Mouse (Mus musculus): ENCODE data around the gene Gm1604a.
"Not testable (repeated sequence)": the region's sequence is repeated elsewhere in the genome, so short reads cannot be mapped to it uniquely, and the experiment has no call there.

Gm1604a gene

GRCm38 (mm10) chr17:7025257-7025656 is at the start of gene Gm1604a:
Gene Gm1604a (plus strand): TSS chr17:7025568.
- not testable (repeated sequence) for DNase-seq

DNA sequence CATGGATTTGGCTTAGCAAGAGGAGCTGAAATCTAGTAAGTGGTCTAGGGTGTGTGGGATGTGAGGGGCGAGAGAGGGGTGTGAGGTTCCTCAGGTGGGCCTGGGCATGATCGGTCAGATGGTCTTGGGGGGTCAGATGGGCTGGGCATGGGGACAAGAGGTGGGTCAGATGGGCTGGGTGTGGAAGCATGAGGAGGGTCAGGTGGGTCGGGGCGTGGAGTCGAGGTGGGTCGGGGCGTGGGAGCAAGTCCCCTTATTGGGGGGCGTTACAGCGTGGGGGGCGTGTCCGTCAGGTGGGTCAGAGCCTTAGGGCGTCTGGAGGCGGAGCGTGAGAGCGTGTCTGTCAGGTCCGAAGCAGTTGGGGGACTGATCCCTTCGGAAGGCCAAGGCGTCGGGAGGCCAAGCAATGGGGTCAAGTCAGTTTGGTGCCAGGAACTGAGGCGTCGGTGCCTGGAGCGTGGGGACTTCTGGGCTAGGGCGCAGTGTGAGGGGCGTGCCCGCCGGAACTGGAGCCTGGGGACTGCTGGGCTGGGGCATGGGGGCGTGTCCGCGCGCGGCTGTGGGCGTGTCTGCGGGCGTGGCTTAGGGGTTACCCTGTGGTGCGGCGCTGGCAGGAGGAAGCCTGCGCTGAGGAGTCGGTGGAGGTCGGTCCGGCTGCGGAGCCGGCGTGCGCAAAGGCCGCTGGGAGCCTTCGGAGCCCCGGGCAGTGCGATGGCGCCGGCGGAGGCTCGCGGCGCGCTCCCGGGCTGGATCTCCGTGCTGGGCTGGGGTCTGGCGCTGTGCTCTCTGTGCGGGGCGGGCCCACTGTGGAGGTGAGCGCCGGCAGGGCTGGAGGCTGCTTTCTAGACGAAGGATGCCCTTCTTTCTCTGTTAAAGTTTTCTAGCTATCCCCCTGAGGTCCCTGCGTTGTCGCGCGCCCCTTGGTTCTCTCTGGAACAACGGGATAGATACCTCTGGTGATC is 46.8 kb upstream of the Gm1604a start, which contains the start of gene Gm49721:
Gene Gm49721, plus strand, starts transcription at position 618 of the 962 bp plus-strand sequence.
- DNase-seq = peak; percentile 79

DNA sequence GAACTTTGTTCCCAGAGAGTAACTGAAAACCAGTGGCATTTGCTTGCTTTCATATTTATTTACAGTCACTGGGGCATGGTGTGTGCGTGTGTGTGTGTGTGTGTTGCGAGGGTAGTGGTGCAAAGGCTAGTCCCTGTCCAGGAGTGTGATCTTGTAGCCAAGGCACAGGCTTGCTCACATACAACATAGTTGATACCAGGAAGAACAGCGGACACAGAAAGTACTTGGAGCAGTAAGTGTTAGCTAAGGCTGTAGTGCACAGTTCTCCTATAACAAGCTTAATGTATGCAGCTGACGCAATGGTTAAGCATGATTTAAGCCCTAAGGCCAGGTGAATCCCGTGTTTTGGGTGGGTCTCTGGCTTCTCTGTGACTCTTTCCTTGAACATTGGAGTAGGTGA is 46.0 kb upstream of the Gm1604a start:
- not testable (repeated sequence) for DNase-seq

GRCm38 (mm10) chr17:6980144-6980543 is 45.2 kb upstream of the Gm1604a start:
- not testable (repeated sequence) for DNase-seq

GRCm38 (mm10) chr17:6986118-6986517 is 39.2 kb upstream of the Gm1604a start:
- DNase-seq = not testable (repeated sequence)

- not testable (repeated sequence) for DNase-seq
Measured at GRCm38 (mm10) chr17:6995504-6995903, 29.9 kb upstream of the Gm1604a start.

- not testable (repeated sequence) for DNase-seq
Measured at GRCm38 (mm10) chr17:6996826-6997225, 28.5 kb upstream of the Gm1604a start.

- DNase-seq = not testable (repeated sequence)
Measured at GRCm38 (mm10) chr17:6997778-6998490, 27.4 kb upstream of the Gm1604a start.

DNA sequence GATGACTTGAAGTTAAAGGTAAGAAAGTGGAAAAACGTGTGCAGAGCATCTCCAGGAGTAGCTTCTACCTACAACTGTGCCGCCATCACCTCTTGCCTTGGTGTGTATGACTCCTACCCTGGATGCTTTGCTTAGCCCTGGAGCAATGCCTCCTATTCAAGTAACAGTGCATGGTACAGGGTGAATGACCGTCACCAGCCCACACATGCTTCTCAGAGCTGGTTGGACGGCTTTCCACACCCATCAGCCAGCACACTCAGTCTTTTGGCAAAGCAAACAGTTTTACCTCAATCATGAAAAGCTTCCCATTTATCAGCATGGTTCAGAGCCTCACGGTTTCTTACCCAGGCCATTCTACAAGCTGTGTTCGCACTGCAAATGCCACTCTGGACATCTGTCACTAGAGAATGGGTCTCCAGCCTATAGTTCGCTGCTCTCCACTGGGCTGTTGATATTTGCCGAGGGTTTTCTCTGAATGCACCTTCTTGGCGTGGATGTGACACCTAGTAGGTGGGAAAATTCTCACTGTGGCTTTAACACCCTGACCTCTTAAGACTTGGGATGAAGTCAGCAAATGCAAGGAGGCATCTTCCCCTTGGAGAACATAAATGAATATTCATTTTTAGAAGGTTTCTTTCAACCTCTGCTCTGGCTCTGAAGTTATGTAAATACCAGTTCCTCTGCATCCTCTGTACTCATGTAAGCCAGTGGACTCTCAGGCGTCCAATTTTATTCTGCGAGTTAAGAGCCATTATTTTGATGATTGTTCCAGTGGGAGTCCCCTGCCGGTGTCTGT is 23.4 kb upstream of the Gm1604a start:
- not testable (repeated sequence) for DNase-seq

DNA sequence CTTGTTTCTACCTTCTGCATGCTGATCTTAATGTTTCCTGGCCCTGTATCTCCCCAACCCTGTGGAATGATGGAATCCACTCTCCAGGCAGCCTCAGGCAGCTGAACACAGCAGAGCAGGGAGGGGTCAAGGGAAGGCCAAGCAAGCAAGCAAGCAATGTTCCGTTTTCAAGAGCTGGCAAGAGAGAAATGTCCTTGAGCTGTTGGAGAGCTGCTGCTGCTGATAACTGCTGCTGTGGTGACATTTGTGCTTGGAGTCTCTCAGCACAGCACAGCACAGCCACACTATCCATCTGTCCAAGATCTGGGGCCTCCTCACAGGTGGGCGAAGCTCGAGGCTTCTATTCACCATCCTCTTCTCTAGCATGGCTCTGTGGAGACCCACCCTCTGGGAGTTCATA is 22.0 kb upstream of the Gm1604a start:
- DNase-seq = not testable (repeated sequence)

DNA sequence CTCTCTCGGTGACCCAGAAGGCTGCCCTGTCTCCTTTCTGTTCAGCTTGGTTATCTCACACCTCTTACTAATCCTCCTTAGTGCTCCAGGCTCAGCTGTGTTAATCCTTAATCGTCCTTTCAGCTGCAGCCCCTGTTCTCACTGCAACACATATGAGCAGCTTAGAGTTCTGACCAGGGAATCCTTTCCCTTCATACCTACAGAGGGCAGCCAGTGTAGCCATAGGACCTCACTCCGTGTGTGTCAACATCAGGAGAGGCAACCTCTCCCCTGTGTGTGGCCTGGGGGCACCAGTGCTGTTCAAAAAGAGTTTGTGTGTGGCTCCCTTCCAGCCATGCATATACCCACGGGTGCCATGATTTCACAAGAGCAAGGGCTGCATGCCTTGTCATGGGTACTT is 19.7 kb upstream of the Gm1604a start:
- not testable (repeated sequence) for DNase-seq

DNA sequence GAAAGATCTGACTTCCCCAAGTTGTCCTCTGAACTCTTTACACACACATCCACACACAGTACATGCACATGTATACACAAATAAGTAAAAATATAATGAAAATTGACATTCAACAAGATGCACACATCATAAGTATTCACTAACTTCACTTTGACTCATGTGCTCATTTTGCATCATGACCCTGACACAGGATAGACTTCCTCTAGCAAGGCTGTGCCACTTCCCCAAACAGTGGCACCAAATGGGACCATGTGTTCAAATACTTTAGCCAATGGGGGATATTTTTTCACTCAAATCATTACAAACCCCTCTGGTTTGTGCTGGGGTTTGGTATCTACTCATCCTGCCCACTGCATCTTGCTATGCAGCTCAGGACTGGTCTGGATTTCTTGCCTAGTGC is 16.5 kb upstream of the Gm1604a start:
- not testable (repeated sequence) for DNase-seq

DNA sequence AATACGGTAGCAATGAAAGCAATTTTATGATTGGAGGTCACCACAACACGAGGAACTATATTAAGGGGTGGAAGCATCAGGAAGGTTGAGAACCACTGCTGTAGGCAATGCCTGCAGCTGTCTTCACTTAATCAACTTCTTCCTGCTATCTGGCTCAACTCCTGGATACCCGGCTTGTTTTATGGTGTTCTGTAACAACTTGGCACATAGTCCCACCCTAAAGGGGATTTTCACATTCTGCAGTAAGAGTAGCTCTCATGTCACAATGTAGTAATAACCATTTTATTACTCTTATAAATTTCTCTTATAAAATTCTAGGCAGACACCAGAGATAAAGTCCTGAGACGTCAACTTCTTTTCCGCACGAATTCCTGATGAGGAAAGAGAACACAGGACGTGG is 15.9 kb upstream of the Gm1604a start:
- not testable (repeated sequence) for DNase-seq

DNA sequence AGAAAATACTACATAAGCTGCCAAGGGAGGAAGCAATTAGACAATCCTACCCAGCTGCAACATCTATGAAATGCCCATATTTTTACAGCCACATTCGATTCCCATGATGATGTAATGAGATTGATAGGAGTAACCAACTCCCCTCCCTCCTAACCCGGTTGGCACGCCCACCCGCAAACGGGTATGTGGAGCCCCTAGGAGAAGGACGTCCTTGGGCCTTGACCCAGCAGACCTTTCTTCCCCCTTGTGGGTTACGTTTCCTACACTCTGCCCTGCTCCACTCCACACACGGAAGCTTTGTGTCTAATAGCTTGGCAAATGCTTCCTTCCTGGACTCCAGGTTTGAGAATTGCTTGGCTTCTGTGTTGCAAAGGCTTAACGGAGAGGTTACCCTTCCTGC is 15.5 kb upstream of the Gm1604a start:
- not testable (repeated sequence) for DNase-seq

GRCm38 (mm10) chr17:7014190-7014589 is 11.2 kb upstream of the Gm1604a start:
- not testable (repeated sequence) for DNase-seq

DNA sequence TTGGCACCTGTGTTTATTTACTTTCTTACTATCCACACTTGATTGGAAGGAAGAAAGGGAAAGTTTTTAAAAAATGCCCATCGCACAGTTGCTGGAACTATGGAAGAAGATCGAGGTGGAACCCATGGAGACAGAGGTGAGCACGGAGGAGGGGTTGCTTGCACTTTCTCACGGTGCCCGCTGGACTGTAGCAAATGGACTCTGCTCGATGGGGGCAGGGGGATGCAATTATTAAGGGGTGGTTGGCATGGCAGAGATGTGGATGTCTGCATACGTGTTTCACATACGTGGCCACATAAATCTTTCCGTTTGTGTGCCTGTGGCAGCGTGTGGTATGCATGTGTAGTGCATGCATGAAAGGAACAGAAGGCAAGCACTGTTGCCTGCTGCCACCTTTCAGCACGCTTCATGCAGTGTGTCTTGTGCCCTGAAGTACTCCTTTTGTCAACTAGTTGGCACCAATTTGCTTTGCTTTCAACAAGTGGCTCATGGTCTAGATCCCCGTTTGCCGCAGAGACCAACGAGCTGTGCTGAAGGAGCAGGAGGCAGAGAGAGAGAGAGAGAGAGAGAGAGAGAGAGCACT is 487 bp downstream of the Gm1604a start:
- DNase-seq = not testable (repeated sequence)

DNA sequence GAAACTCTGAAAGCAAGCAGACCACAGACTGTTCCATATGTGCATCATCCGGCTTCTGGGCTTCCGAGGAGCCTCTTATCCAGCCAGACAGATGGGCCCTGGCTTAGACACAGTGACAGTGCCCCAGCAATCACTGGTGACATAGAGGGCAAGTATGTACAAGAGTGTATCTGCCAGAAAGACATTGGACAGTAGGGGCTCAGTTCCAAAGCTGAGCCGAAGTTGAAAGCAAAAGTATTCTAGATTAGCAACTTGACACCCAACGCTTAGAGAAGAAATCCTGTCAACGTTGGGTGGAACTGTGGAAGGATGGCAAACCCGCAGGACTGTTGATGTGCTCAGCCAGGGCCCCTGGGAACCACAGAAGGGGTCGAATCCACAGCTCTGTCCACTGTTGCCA is 4.8 kb downstream of the Gm1604a start:
- not testable (repeated sequence) for DNase-seq

GRCm38 (mm10) chr17:7030622-7031174 is 5.3 kb downstream of the Gm1604a start:
- not testable (repeated sequence) for DNase-seq

DNA sequence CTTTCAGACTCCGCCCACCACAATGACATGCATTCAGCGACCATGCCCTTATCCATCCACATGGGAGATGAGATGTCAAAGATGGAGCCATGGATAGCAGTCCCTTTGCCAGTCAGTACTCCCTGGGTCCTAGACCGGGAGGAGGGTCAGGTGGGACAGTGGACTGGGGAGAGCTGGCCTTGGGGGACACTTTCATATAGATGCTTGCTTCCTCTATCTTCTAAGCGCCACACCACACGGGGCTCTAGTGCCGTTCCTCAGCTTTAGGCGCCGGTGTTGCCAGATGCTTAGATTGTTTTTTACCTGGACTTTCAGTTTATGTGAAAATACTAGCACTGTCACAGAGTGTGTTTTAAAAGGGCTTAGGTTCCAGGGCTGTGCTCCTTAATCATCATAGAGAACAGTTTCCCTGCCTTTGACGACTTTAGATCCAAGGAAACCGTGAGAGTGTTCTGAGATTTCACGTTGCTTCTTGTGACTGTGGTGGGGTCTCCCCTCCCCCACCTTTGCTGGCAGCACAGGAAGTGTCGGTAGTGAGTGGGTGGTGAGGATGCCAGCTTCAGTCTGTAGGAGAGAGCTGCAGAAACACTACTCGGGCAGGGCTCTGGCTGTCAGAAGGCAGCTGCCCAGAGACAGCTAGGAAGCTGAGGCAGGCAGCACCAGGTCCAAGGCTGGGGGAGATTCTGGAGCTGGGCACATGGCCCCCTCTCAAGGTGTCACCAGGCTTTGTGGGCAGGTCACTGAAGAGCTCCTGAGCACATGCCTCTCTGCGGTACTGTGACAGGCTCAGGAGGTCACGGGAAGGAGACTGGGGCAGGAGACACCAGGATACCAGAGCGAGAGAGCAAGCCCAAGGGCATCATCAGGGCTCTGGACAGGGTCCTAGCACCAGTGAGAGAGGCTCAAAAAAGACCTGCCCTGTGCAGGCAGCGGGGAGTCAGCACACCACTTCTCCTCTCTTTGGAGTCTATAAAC is 8.1 kb downstream of the Gm1604a start:
- not testable (repeated sequence) for DNase-seq

DNA sequence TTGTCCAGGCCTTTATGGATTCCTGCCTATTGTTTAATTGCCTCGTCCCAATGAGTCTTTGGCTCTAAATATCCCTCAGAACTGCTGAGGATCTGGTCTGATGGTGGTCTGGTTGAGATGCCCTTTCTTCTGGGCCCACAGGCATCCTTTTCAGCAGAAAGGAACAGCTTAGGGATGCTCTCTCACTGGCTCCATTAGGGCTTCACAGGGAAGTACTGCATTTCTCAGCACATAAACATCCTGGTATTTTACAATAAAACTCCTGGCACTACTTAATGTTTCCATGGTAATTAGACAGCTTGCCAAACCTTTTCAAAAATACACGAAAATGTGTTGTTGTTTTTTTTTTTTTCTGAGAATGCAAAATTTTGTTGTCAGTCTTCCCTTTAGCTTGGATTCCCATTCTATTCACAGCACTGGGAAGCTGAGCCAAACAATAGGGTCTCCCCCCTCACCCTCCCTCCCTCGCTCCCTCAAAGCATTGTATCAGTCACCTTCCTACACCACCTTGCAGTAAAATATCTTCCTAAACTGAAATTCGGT is 43.7 kb downstream of the Gm1604a start:
- DNase-seq = not testable (repeated sequence)

Data from thymus, postnatal 14 days (tissue).